Mouse (Mus musculus): ENCODE data around the gene Gm5751.

- TF ChIP-seq REST (IDR thresholded peaks at IDR 0.05; ENCODE audit: insufficient read depth, insufficient read length) (no peak), USF1 (IDR thresholded peaks at IDR 0.05; ENCODE audit: low read depth) (no peak), POLR2A (IDR thresholded peaks at IDR 0.05; ENCODE audit: insufficient read length, low read depth) (no peak), POLR2AphosphoS2 (IDR thresholded peaks at IDR 0.05; ENCODE audit: insufficient read length, low read depth) (no peak), TCF12 (IDR thresholded peaks at IDR 0.05; ENCODE audit: insufficient read depth, poor library complexity, severe bottlenecking) (no peak), MAX (IDR thresholded peaks at IDR 0.05; ENCODE audit: low read depth) (no peak), MYOG (IDR thresholded peaks at IDR 0.05; ENCODE audit: control insufficient read depth in 1 of 3, insufficient read depth in 1 of 3, insufficient read length in 2 of 3, low read depth in 2 of 3) (no peak), E2F4 (IDR thresholded peaks at IDR 0.05; ENCODE audit: insufficient read depth) (no peak), TCF3 (IDR thresholded peaks at IDR 0.05; ENCODE audit: insufficient read length, low read depth) (no peak), CEBPB (IDR thresholded peaks at IDR 0.05; ENCODE audit: insufficient read depth, poor library complexity, severe bottlenecking) (no peak), MYOD1 (IDR thresholded peaks at IDR 0.05; ENCODE audit: control insufficient read depth in 1 of 3, insufficient read length in 2 of 3, low read depth in 2 of 3) (no peak)
Measured at GRCm38 (mm10) chrX:8921813-8922607, 48.0 kb downstream of the Gm5751 start.
